Mouse (Mus musculus): ENCODE measurements at regions not wholly inside any gene's neighbourhood (a gene's known extent, or its start where the extent isn't known, plus 50 kb on each side); places are given as distances from the start of the nearest gene placed in this dataset.

DNA sequence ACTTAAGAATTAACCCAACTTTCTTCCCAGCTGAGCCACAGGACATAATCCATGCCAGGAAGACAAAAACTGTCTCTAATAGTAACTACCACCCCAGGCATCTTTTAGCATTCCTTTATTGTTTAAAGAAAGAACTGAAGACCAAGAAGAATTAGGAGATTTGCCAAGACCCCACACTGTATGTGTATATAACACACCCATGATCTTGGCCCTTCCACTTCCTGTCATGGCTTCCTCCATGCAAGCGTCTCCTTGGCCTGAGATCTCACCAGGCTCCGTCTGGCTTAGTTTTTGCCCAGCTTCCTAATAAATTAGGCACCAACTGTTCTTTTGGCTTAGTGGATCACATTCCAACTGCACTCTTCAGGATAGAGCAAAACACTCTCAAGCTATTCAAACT, 215.9 kb upstream of the Tenm4 start:
- TF ChIP-seq POLR2A (IDR thresholded peaks at IDR 0.05; ENCODE audit: control insufficient read depth, low read depth, low read length) (no peak), CTCF (IDR thresholded peaks at IDR 0.05; ENCODE audit: control insufficient read depth, insufficient read depth, insufficient replicate concordance, low read depth, low read length) (no peak)

Data from testis, adult 2 months (tissue).